Mouse (Mus musculus): Measurements from ENCODE around the gene Thrb. TPM values are rescaled to one million over a fixed set of nuclear protein-coding genes. Genes with fewer than 3 reads are reported as not detected.

Thrb gene
- polyA plus RNA-seq, 1 experiment = 5.4 TPM

DNA sequence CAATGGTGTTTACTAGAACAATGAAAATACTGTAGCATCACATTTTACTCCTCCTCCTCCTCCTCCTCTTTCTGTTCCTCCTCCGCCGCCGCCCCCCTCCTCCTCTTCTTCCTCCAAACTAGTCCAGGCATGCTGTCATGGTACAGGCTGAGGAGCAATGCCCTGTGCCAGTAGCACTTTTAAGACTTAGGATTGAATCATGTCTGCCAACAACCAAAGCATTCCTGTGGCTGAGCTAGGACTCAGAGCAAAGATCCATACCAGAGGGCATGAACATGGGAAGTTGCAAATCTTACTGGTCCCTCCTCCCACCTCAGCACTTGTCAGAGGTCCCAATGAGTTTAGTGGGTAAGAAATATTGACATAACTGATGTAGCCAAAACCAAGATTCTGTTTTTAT lies 202.6 kb downstream of the Thrb start:
- peaks cover 5% of the 10 kb centered on the region for H3K4me1 ChIP-seq (ENCODE audit: control insufficient read depth, insufficient read depth, low read length)
- WGBS = 93% methylated on average over 3 of the region's 3 CpGs
- no peaks in the 10 kb centered on the region for H3K27me3 ChIP-seq (ENCODE audit: control insufficient read depth, insufficient read depth, low read length)
- TF ChIP-seq POLR2A (IDR thresholded peaks at IDR 0.05; ENCODE audit: borderline replicate concordance, insufficient read depth, low read length) = no peak
- TF ChIP-seq CTCF (IDR thresholded peaks at IDR 0.05; ENCODE audit: borderline replicate concordance, insufficient read depth, low read depth, low read length) = no peak
- H3K4me3 ChIP-seq (replicated peaks; ENCODE audit: insufficient read depth, low read depth, low read length) = no peak overlapping the region
- no peak overlapping the region for H3K27ac ChIP-seq (ENCODE audit: insufficient read depth, low read length)
- DNase-seq = no peak

DNA sequence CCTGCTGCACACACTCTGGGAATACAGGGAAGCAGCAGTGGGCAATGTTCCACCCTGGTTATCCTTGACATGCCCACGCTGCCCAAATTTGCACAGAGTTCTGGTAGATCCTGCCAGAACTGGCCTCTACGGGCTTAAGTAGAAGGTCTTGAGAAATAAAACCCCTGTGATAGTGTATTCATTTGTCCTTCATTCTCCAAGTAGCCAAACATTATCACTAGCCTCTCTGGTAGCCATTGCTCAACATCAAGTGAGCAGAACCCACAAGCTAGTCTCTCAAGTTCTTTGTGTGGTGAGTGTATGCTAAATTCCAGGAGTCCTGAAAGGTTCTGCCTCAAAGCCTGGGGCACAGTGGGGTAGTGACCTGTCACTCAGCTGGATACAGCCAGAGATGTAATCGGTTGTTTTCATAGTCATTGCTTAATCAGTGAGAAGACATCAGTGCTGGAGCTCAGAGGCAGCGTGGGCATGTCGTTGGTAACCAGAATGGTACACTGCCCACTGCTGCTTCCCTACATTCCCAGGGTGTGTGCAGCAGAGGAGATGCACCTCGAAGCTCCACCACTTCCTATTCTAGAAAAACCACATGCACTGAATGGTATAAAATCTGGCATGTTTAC lies 203.8 kb downstream of the Thrb start:
- Histone ChIP-seq H3K4me3 (replicated peaks; ENCODE audit: insufficient read depth, low read depth, low read length) (no peak overlapping the region), H3K27me3 (ENCODE audit: control insufficient read depth, insufficient read depth, low read length) (no peaks in the 10 kb centered on the region), H3K4me1 (ENCODE audit: control insufficient read depth, insufficient read depth, low read length) (peaks cover 5% of the 10 kb centered on the region), H3K27ac (ENCODE audit: insufficient read depth, low read length) (no peak overlapping the region)
- no peak for TF ChIP-seq POLR2A (IDR thresholded peaks at IDR 0.05; ENCODE audit: borderline replicate concordance, insufficient read depth, low read length)
- no peak for TF ChIP-seq CTCF (IDR thresholded peaks at IDR 0.05; ENCODE audit: borderline replicate concordance, insufficient read depth, low read depth, low read length)
- WGBS = 70% methylated on average over 6 of the region's 6 CpGs
- no peak for DNase-seq

DNA sequence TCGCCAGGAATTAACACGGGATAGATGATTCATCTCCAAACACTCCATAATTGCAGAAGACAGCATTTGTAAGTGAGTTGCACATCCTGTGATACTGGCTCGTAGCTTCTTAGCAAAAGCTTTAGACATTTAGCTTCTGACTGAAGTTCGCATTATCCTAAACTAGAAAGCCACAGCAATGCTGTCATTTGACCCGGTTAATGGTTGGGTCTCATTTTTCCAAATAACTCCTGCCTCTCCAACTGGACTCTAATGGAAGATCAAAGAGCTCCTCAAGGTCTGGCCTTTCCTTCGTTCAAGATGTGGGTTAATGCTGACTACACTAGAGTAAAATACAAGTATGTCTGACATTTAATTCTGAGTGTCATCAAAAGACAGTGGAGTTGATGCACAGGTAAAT lies 208.3 kb downstream of the Thrb start:
- no peaks in the 10 kb centered on the region for H3K27me3 ChIP-seq (ENCODE audit: control insufficient read depth, insufficient read depth, low read length)
- TF ChIP-seq POLR2A (IDR thresholded peaks at IDR 0.05; ENCODE audit: borderline replicate concordance, insufficient read depth, low read length) = no peak
- no peak for TF ChIP-seq CTCF (IDR thresholded peaks at IDR 0.05; ENCODE audit: borderline replicate concordance, insufficient read depth, low read depth, low read length)
- 94% methylated on average over 6 of the region's 6 CpGs for WGBS
- H3K4me1 ChIP-seq (ENCODE audit: control insufficient read depth, insufficient read depth, low read length) = no peaks in the 10 kb centered on the region
- DNase-seq = no peak
- no peak overlapping the region for H3K4me3 ChIP-seq (replicated peaks; ENCODE audit: insufficient read depth, low read depth, low read length)
- no peak overlapping the region for H3K27ac ChIP-seq (ENCODE audit: insufficient read depth, low read length)

- WGBS = 67% methylated on average over 2 of the region's 2 CpGs
- Histone ChIP-seq H3K27ac (ENCODE audit: insufficient read depth, low read length) (no peak overlapping the region), H3K27me3 (ENCODE audit: control insufficient read depth, insufficient read depth, low read length) (no peaks in the 10 kb centered on the region), H3K4me1 (ENCODE audit: control insufficient read depth, insufficient read depth, low read length) (no peaks in the 10 kb centered on the region), H3K4me3 (replicated peaks; ENCODE audit: insufficient read depth, low read depth, low read length) (no peak overlapping the region)
- DNase-seq = no peak
- TF ChIP-seq POLR2A (IDR thresholded peaks at IDR 0.05; ENCODE audit: borderline replicate concordance, insufficient read depth, low read length) = no peak
- TF ChIP-seq CTCF (IDR thresholded peaks at IDR 0.05; ENCODE audit: borderline replicate concordance, insufficient read depth, low read depth, low read length) = no peak
Observed at GRCm38 (mm10) chr14:17875946-17876345, 215.9 kb downstream of the Thrb start.

DNA sequence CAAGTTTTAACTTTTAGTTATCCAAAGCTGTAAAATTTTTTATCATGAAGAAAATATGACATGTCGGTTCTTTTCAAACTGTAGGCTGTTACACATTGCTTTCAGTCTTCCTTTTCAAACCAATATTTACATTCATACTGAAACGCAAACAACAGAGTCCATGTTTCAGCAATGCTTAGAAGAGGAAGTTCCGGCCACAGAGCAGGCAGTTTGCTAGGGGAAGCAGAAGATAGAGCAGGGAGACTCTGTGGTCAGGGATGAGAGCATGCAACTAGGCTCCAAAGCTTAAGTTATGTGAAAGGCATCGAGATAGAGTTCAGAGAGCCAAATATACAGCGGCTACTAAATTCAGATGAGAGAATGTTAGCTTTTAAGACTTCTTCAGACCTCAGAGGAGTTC lies 219.4 kb downstream of the Thrb start:
- DNase-seq = no peak
- TF ChIP-seq CTCF (IDR thresholded peaks at IDR 0.05; ENCODE audit: borderline replicate concordance, insufficient read depth, low read depth, low read length) (no peak), POLR2A (IDR thresholded peaks at IDR 0.05; ENCODE audit: borderline replicate concordance, insufficient read depth, low read length) (no peak)
- 95% methylated on average over 5 of the region's 5 CpGs for WGBS
- Histone ChIP-seq H3K4me1 (ENCODE audit: control insufficient read depth, insufficient read depth, low read length) (no peaks in the 10 kb centered on the region), H3K27me3 (ENCODE audit: control insufficient read depth, insufficient read depth, low read length) (no peaks in the 10 kb centered on the region), H3K27ac (ENCODE audit: insufficient read depth, low read length) (no peak overlapping the region), H3K4me3 (replicated peaks; ENCODE audit: insufficient read depth, low read depth, low read length) (no peak overlapping the region)

- WGBS = 68% methylated on average over 13 of the region's 13 CpGs
- no peak overlapping the region for H3K4me3 ChIP-seq (replicated peaks; ENCODE audit: insufficient read depth, low read depth, low read length)
- H3K27ac ChIP-seq (ENCODE audit: insufficient read depth, low read length) = no peak overlapping the region
- TF ChIP-seq POLR2A (IDR thresholded peaks at IDR 0.05; ENCODE audit: borderline replicate concordance, insufficient read depth, low read length) = no peak
- no peak for TF ChIP-seq CTCF (IDR thresholded peaks at IDR 0.05; ENCODE audit: borderline replicate concordance, insufficient read depth, low read depth, low read length)
- DNase-seq = no peak
- no peaks in the 10 kb centered on the region for H3K4me1 ChIP-seq (ENCODE audit: control insufficient read depth, insufficient read depth, low read length)
- no peaks in the 10 kb centered on the region for H3K27me3 ChIP-seq (ENCODE audit: control insufficient read depth, insufficient read depth, low read length)
Observed at GRCm38 (mm10) chr14:17884884-17885283, 224.8 kb downstream of the Thrb start.

GRCm38 (mm10) chr14:17885320-17885719 lies 225.3 kb downstream of the Thrb start:
- TF ChIP-seq CTCF (IDR thresholded peaks at IDR 0.05; ENCODE audit: borderline replicate concordance, insufficient read depth, low read depth, low read length) (no peak), POLR2A (IDR thresholded peaks at IDR 0.05; ENCODE audit: borderline replicate concordance, insufficient read depth, low read length) (no peak)
- DNase-seq = no peak
- 88% methylated on average over 3 of the region's 3 CpGs for WGBS
- no peaks in the 10 kb centered on the region for H3K27me3 ChIP-seq (ENCODE audit: control insufficient read depth, insufficient read depth, low read length)
- no peak overlapping the region for H3K4me3 ChIP-seq (replicated peaks; ENCODE audit: insufficient read depth, low read depth, low read length)
- no peak overlapping the region for H3K27ac ChIP-seq (ENCODE audit: insufficient read depth, low read length)
- no peaks in the 10 kb centered on the region for H3K4me1 ChIP-seq (ENCODE audit: control insufficient read depth, insufficient read depth, low read length)

GRCm38 (mm10) chr14:17894791-17895190 lies 234.7 kb downstream of the Thrb start:
- no peaks in the 10 kb centered on the region for H3K4me1 ChIP-seq (ENCODE audit: control insufficient read depth, insufficient read depth, low read length)
- H3K4me3 ChIP-seq (replicated peaks; ENCODE audit: insufficient read depth, low read depth, low read length) = no peak overlapping the region
- TF ChIP-seq POLR2A (IDR thresholded peaks at IDR 0.05; ENCODE audit: borderline replicate concordance, insufficient read depth, low read length) = no peak
- no peak for TF ChIP-seq CTCF (IDR thresholded peaks at IDR 0.05; ENCODE audit: borderline replicate concordance, insufficient read depth, low read depth, low read length)
- no peak for DNase-seq
- H3K27ac ChIP-seq (ENCODE audit: insufficient read depth, low read length) = no peak overlapping the region
- no peaks in the 10 kb centered on the region for H3K27me3 ChIP-seq (ENCODE audit: control insufficient read depth, insufficient read depth, low read length)
- 77% methylated on average over 1 of the region's 1 CpGs for WGBS
